Mouse (Mus musculus) brain, embryonic 14.5 days (tissue): ENCODE data around the gene Plcg1. TPM values are rescaled to one million over a fixed set of nuclear protein-coding genes. Genes with fewer than 3 reads are reported as not detected.

Experiments
- DNase-seq: peaks from one replicate; pipeline ENCODE4 v3.0.0-alpha.2; 2011; ENCODE audit warnings: low read depth
- CTCF ChIP-seq: fragments of 200-500 bp; IDR thresholded peaks from 2 replicates; pipeline ENCODE4 v1.5.1; 2012; ENCODE audit warnings: inconsistent platforms, mild to moderate bottlenecking, moderate library complexity, borderline replicate concordance; ENCODE audit not compliant: insufficient read depth, insufficient read length; ENCODE audit errors: extremely low read depth
- POLR2A ChIP-seq: fragments of 200-500 bp; IDR thresholded peaks from 2 replicates; pipeline ENCODE4 v1.6.1; 2012; ENCODE audit warnings: mild to moderate bottlenecking, inconsistent platforms, borderline replicate concordance; ENCODE audit not compliant: poor library complexity, insufficient read depth, insufficient read length, severe bottlenecking; ENCODE audit errors: extremely low read depth
- polyA plus RNA-seq: library from polyadenylated mRNA; depleted of rRNA; stranded (reverse); fragments of >200 nt; gene quantifications from 2 replicates; pipeline ENCODE4 v1.2.3, GENCODE M21; 2012

The Plcg1 gene
- polyA plus RNA-seq, 1 experiment: 159 TPM

DNA sequence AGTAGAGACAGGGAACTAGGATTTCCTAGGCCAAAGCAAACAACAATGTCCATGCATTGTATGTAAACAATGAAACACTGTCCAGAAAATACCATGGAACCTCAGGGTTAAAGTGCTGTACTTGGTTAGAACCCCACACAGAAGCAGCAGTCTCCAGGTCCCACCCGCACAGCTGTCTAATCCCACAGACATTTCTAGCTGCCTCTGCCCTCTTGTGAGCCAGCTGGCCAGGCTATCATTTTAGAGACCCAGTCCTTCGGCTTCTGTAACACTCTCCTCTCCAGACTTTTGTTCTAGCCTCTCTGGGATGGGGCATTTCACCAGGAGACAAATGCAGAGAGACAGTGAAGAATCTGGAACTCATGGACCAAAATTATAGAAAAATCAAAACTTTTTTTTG, 46.9 kb downstream of the Plcg1 start:
- DNase-seq: no peak
- TF ChIP-seq CTCF (no peak), POLR2A (no peak)

DNA sequence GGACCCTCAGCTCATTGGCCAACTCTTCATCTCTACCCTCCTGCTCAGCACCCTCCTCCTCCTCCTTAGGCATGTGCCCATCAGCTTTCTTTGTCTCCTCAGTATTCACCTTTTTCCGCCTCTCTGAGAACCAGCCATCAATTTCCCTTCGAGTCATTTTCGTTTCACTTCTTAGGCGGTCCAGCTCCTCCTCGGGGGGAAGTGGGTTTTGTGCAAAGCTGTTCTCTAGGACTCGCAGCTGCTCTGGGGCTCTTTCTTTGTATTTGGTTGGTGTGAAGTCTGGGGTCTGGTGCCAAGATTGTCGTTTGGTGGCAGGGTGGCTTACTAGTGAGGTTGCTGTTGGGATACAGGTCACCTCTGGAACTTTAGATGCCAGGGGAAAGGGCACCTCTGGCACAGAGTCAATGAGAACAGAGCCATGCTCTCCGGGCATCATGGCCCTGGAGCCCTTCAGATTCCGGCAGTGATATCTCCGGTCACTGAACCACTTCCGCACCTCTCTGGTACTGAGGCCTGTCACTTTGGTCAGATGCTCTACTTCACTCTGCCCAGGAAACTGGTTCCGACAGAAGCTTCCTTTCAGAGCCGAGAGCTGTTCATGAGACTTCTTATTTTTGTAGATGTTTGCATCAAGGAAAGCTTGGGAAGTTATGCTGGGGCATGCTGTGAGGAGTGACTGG, 49.2 kb downstream of the Plcg1 start:
- DNase-seq: no peak
- TF ChIP-seq CTCF: no peak
- no peak for TF ChIP-seq POLR2A

DNA sequence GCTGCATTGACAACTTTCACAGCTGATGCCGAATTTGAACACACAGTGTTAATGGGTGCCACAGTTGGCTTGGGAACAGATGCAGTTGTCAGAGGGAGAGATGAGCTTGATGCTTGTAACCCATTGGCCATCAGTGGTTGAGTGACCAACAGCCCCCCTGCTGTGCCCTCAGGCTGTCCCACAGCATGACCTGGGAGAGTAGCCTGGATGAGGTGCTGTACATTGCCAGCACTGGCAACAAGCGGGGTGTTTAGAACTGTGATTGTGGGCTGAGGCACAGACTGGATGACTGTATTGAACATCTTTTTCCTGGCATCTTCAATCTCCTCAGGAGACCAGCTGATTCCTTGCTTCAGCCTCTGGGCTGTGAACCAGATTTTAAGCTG, 49.7 kb downstream of the Plcg1 start:
- DNase-seq: no peak

DNA sequence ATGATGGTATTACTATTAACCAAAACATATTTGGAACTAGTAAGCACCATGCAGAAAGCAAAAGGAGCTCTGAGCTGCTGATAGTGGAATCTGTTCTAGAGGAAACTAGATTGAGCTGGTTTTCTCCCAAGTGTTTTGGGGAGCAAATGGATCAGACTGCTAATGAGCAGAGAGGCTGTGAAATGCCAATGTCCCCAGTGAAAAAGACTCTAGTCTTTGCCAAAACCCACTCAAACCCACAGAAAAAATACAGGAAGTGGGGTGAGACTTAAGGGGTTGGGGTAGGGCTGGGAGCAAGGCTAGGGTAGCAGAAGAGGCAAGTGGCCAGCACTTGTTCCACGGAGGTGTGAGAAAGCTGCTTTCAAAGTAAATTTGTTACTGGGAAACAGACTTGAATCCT, 55.2 kb downstream of the Plcg1 start:
- TF ChIP-seq POLR2A: no peak
- TF ChIP-seq CTCF: no peak
- peak; percentile 83 for DNase-seq

More for the DNA sequence above, 49.7 kb downstream of the Plcg1 start:
- TF ChIP-seq POLR2A (no peak), CTCF (no peak)

DNA sequence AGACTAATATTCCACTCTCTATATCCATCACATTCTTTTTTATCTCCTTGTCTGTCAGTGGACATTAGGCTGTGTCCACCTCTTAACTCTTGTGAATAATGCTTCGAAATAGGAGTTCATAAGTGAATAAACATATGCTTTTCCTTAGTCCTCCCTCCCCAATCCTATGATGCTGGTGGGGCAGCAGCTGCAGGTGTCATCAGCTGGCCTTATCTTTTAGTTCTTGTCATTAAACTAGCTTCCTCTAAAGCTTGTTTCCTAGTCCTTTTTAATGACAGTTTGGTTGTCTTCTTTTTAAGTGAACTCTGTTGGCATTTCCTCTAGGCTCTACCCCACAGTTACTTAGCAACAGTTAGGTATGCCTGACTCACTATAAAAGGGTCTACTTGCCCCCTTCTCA, 57.9 kb downstream of the Plcg1 start:
- DNase-seq: no peak

DNA sequence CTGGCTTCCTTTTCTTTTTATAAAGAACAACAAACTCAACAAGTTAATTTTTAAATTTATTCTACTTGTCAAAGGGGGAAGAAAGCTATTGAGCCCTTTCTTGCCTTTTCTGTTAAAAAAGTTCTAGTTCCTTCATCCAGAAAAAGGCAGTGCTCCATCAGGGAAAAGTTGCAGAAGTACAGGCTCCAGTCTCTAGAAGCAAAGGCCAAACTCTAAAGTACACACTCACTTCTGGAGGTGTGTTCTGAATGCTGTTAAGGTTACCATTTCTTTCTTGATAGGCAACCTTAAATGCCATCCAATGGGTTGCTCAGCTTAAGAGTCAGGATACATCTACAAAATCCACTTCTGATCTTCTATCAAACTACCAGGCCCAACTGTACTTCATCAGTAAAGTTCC, 58.6 kb downstream of the Plcg1 start:
- no peak for TF ChIP-seq POLR2A
- DNase-seq: no peak

More for the DNA sequence above, 57.9 kb downstream of the Plcg1 start:
- TF ChIP-seq POLR2A: no peak
- TF ChIP-seq CTCF: no peak

DNA sequence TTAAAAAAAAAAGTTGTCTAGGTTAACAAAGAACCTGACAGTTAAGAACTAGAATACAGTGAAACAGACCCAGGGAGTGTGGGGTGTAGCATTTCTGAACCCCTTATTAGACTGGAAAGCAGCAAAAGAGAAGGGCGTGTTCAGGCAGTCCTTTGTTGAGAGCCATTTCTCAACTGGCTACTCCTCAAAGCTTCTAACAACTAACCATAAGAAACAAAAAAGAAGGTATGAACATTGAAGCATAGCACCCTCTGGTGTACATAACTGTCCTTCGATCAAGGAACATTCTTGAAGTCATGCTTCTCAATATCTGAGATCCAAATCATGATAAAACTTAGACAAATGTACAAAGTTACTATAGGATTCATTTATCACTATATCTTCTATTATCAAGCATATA, 62.0 kb downstream of the Plcg1 start:
- no peak for TF ChIP-seq POLR2A
- no peak for DNase-seq

DNA sequence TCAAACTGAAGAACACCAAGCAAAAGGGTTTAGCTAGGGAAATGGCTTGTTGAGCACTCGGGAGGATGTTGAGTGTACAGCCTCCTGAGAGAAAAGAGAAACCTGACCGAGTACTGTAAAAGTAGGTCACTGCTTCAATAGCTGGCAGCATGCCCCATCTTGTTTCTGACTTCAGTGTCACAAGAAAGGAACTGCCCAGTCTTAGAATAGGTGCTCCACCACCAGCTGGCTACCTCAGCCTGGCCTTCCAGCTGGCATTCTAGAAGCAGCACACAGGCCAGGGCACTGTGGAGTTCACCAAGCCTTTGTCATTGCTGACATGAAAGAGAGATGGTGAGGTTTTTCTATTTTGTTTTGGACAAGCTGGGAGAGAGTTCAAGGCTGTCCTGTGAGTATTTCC, 65.9 kb downstream of the Plcg1 start:
- peak; percentile 53 for DNase-seq
- TF ChIP-seq POLR2A (no peak), CTCF (no peak)

DNA sequence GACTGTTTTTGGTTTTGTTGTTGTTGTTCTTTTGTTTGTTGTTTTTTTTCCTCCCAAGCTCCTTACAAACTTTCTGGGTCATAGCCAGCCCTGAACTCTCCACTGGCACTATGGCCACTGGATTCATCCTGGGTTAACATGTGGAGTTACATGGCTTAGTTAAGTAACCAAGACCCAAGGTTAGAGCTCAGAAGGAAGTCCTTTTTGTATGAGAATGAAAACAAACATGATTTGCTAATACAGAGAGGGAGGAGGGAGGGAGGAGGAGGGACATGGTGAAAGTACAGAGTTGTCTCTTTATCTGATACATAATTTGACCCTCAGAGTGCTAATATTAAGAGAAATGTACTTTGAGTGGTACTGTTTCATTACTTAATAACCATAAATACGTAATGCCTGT, 67.1 kb downstream of the Plcg1 start:
- TF ChIP-seq POLR2A: no peak
- DNase-seq: no peak

DNA sequence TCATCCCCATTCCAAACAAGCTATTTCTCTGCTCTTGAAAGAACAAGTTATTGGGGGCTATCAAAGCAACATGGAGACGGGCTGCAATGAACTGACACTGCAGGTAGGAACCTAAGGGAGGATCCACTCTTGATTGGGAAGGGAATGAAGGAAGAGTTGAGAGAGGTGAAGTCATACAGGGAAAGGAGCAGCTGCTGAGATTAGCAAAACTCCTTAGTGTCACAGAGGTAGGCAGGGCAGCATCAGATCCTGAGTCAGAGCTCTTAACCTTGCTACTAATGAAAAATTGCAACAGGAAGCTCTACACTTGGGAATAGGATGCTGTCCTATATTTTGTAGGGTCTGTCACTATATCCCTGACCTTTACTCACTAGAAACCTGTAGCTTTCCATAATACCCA, 69.9 kb downstream of the Plcg1 start:
- TF ChIP-seq CTCF (no peak), POLR2A (no peak)
- DNase-seq: no peak

DNA sequence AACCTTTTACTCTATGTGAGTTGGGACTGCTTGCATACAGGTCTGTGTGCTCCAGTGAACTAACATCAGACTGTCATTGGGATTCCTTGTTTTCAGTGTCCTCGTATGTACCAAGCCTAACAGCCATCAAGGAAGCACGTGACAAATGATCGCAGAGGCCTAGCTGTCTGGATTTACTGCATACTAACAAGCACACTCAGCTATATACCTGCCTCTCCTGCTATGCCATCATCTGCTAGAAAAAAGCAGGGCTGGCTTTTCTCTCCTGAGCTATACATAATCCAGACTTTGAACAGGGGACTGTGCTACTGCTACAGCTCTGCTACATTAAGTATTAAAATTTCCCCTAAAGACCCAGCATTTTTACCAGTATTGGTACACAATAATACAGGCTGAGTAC, 71.2 kb downstream of the Plcg1 start:
- no peak for TF ChIP-seq POLR2A
- no peak for TF ChIP-seq CTCF
- DNase-seq: no peak

DNA sequence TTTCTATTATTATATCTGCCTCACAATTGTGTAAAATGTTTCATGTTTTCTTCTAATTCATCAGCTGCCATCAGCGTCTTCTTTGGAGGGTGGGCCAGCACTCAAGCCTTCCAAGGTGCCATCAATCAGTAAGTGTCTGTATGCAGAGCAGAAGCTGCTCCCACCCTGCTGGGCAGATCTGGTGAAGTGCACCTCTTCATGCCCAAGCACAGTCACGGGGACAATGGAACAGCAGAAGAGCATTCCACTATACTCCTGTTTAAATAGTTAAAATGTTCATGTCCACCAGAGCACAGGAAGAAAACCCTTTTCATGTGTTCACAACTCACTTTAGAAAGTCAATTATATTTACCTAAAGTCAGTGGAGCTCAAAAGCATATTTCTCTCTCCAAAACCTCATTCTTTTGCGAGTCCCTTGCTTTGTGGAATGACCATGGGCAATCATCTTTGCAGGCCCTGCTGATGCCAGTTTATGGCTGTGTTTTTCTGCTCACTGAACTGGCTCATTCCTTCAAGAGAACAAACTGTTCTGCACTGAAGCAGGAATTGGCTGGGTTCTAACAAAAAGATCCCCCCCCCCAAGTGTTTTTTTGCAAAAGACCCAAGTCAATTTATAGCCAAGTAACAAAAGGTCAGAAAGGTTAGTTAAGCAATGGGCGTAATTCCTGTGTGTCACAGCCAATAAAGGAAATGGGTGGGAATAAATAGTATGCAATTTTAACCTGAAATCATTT, 73.9 kb downstream of the Plcg1 start:
- TF ChIP-seq CTCF (no peak), POLR2A (no peak)
- no peak for DNase-seq

DNA sequence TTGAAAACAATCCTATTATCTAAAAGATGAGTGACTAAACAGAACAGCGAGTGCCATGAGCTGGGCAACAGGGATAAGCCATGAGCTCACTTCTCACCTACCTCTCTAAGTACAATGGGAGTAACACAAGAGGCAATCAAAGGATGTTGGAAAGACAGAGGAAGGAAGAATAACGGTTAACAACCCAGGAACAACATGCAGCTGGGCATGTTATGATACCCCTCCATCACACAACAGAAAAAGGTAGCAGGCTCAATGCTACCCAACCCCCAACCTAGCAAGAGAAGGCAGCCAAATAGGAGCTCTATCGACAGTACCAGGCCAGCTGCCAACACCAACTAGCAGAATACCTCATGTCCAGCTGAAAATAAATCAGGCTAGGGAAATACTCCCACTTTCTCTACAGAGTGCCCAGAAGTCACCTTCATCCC, 75.0 kb downstream of the Plcg1 start:
- TF ChIP-seq CTCF: no peak
- no peak for TF ChIP-seq POLR2A
- peak; percentile 27 for DNase-seq
